Mouse (Mus musculus) forelimb bud, embryonic 11.5 days (tissue): Measurements from ENCODE around the gene Atp6v0a2.
A peak's percentile ranks its signal among the peaks of the same experiment; 100 is the strongest.

Experiments
- DNase-seq: peaks from one replicate; pipeline ENCODE4 v3.0.0-alpha.2; 2012; ENCODE audit warnings: low read depth, low spot score

Atp6v0a2 gene

GRCm38 (mm10) chr5:124636694-124637093 is 8.3 kb downstream of the Atp6v0a2 start:
- no peak for DNase-seq

GRCm38 (mm10) chr5:124637300-124637699 is 8.9 kb downstream of the Atp6v0a2 start:
- no peak for DNase-seq

- DNase-seq = no peak
Observed at GRCm38 (mm10) chr5:124637836-124638235, 9.5 kb downstream of the Atp6v0a2 start.

GRCm38 (mm10) chr5:124713741-124714140 is 85.4 kb downstream of the Atp6v0a2 start:
- DNase-seq = no peak

GRCm38 (mm10) chr5:124715135-124715534 is 86.8 kb downstream of the Atp6v0a2 start:
- DNase-seq = no peak

- DNase-seq = no peak
Observed at GRCm38 (mm10) chr5:124717969-124718368, 89.6 kb downstream of the Atp6v0a2 start.

GRCm38 (mm10) chr5:124718396-124718795 is 90.0 kb downstream of the Atp6v0a2 start:
- DNase-seq = no peak

GRCm38 (mm10) chr5:124723125-124723524 is 94.7 kb downstream of the Atp6v0a2 start:
- DNase-seq = no peak

- DNase-seq = peak; percentile 13
Observed at GRCm38 (mm10) chr5:124724997-124725396, 96.6 kb downstream of the Atp6v0a2 start, which contains the start of gene Dnah10. TSS of gene Dnah10 (plus strand) at chr5:124725085.

- no peak for DNase-seq
Observed at GRCm38 (mm10) chr5:124729662-124730206, 101.4 kb downstream of the Atp6v0a2 start.

GRCm38 (mm10) chr5:124733961-124734360 is 105.6 kb downstream of the Atp6v0a2 start:
- DNase-seq = no peak

- no peak for DNase-seq
Observed at GRCm38 (mm10) chr5:124741898-124742599, 113.7 kb downstream of the Atp6v0a2 start.

GRCm38 (mm10) chr5:124743841-124744240 is 115.5 kb downstream of the Atp6v0a2 start:
- no peak for DNase-seq

- no peak for DNase-seq
Observed at GRCm38 (mm10) chr5:124746220-124746619, 117.8 kb downstream of the Atp6v0a2 start.

- no peak for DNase-seq
Observed at GRCm38 (mm10) chr5:124748296-124748695, 119.9 kb downstream of the Atp6v0a2 start.

GRCm38 (mm10) chr5:124751656-124752055 is 123.3 kb downstream of the Atp6v0a2 start:
- no peak for DNase-seq

GRCm38 (mm10) chr5:124761011-124761410 is 132.6 kb downstream of the Atp6v0a2 start:
- DNase-seq = no peak

- DNase-seq = no peak
Observed at GRCm38 (mm10) chr5:124761787-124762186, 133.4 kb downstream of the Atp6v0a2 start.
